Mouse (Mus musculus) urinary bladder, adult 2 months (tissue): Measurements from ENCODE around the gene Lcn3. TPM values are rescaled to one million over a fixed set of nuclear protein-coding genes. Genes with fewer than 3 reads are reported as not detected.
"Not testable (repeated sequence)": the region's sequence is repeated elsewhere in the genome, so short reads cannot be mapped to it uniquely, and the experiment has no call there.

Source experiments
- DNase-seq: peaks from one replicate; pipeline ENCODE4 v3.0.0; 2022; ENCODE audit warnings: low spot score
- polyA plus RNA-seq: library from polyadenylated mRNA; depleted of rRNA; stranded (reverse); fragments of >200 nt; gene quantifications from 2 replicates; pipeline ENCODE4 v1.2.3, GENCODE M21; 2012; rRNA removed

Gene Lcn3
- polyA plus RNA-seq: not detected in 2 replicates

DNA sequence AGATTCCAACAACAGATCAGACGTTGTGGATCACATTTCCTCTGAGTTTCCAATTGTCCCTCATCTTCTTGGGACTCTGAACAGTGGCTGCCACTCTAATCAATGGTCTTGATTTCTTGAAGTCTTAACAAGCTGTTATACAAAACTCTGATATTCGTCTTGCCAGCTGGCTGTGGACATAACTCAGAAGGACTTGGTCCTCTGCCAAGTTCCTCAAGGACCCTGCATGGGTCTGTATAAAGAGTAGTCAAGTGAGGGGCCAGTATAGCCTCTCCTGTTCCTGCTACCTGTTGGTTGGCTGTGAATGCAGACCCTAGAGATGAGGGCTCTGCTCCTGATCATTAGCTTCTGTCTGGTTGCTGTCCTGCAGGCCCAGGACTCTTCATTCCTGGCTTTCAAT is at the start of gene Lcn3:
Gene Lcn3, plus strand, starts transcription at position 301 of the 400 bp plus-strand sequence.
- no peak for DNase-seq

DNA sequence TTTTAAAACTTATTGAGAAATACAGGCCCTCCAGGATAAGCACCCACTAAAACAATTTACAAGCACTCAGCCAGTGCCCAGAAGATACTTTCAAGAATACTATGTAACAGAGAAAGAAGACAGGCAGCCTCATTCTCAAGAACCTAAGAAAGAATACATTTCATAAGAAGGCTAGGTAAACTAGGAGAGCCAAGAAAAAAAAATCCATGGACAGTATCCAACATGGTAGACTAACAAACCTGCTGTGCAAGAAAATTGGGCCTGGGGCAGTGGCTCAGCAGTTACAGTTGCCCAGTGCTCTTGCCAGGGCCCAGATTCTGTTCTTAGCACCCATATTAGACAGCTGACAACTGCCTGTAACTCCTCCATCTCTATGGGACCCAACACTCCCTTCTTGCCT is 48.1 kb upstream of the Lcn3 start:
- no peak for DNase-seq

GRCm38 (mm10) chr2:25733199-25733930 is 32.0 kb upstream of the Lcn3 start:
- DNase-seq: no peak

- not testable (repeated sequence) for DNase-seq
Observed at GRCm38 (mm10) chr2:25736709-25737108, 28.7 kb upstream of the Lcn3 start, which contains the start of gene Obp2b. TSS of gene Obp2b (plus strand) at chr2:25737009.

DNA sequence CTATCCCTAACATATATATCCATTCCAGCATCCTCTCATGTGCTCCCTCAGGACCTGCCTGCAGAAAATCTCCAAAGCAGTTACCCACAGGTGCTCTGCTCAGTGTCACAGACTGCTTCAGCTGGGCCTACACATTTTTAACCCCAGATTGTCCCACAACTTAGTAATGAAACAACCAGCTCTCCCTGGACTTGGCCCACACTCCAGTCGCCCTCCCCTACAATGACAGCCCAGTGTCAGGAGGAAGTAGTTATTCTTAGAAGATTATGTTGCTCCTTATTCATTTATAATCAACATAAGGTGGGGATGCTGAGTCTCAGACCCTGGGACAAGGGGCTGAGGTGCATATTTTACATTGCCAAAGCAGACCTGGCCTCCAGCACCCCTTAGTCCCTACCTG is 23.7 kb upstream of the Lcn3 start:
- no peak for DNase-seq

DNA sequence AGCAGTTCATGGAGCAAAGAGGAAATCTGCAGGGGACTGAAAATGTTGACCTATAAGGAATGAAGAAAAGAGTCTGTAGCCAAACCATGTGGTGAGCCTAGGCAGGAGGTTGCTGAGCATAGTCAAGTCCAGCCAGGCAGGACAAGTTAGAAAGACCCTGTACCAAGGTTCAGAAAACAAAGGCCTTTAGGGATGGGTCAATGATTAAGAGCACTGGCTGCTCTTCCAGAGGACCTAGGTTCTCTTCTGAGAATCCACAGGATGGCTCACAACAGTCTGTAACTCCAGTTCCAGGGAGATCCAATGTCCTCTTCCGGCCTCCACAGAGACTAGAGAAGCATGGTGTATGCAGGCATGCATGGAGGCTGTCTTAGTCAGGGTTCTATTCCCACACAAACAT is 11.2 kb upstream of the Lcn3 start:
- no peak for DNase-seq

GRCm38 (mm10) chr2:25758064-25758625 is 7.2 kb upstream of the Lcn3 start:
- DNase-seq: no peak

DNA sequence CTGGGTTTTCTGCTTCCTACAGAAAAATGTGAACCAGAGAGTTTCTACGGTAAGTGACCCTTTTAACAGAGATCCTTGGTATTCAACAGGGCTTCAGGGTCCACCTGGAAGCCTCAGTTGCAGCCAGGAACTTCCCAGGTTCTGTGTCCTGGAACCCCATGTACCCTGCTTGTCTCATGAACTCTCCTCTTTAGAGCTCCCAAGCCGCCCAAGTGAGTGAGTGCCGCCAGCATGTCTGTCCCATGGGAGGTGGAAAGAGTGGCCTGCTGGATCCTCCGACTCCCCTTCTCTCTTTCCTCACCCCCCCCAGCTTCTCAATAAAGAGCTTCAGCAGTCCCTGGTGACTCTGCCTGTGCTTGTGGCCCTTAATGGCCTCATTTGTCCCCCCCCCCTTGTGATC is 2.4 kb downstream of the Lcn3 start:
- DNase-seq: no peak

DNA sequence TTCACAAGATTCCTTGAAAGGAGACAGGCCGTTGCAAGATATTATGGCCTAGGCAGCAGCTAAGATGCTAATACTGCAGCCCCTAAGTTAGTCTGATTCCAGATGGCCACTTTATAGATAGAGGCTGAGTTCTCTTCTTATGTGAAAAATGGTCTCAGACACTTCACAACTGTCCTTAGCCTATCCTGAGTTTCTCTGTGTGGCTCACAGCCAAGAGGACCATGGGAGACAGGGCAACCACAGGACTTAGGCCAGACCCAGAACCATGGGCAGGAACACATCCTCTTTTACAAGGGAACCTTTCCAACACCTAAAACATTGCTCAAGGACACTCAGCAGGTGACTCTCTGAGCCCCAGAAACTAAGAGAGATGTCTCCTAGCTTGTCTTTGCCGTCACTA is 8.1 kb downstream of the Lcn3 start:
- DNase-seq: no peak

GRCm38 (mm10) chr2:25774640-25775039 is 9.3 kb downstream of the Lcn3 start:
- no peak for DNase-seq

GRCm38 (mm10) chr2:25775991-25776390 is 10.6 kb downstream of the Lcn3 start:
- no peak for DNase-seq

GRCm38 (mm10) chr2:25776717-25777116 is 11.3 kb downstream of the Lcn3 start, which contains the start of gene Lcn11:
TSS of gene Lcn11 (plus strand) at chr2:25777017.
- DNase-seq: no peak

GRCm38 (mm10) chr2:25779076-25779475 is 13.7 kb downstream of the Lcn3 start:
- DNase-seq: no peak

DNA sequence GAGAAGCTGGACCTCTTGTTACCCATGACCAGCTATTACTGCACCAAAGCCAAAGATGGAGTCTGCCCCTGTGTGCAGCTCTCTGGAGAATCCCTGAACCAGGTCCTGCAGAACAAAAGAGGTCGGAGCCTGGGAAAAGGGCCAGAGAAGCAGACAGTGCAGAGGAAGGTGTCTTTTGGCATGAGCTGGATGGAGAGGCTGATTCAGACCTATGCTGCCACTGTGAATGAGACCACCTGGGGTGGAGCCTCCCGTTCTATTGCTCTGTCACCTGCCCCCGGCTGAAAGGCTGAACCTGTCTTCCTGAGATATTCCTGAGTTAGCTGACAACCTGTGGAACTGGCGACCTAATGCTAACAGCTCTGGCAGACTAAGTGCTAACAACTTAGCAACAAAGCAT is 15.6 kb downstream of the Lcn3 start:
- no peak for DNase-seq

GRCm38 (mm10) chr2:25781957-25782356 is 16.6 kb downstream of the Lcn3 start, which contains the start of gene Gm13539:
TSS of gene Gm13539 (plus strand) at chr2:25782257.
- DNase-seq: no peak

DNA sequence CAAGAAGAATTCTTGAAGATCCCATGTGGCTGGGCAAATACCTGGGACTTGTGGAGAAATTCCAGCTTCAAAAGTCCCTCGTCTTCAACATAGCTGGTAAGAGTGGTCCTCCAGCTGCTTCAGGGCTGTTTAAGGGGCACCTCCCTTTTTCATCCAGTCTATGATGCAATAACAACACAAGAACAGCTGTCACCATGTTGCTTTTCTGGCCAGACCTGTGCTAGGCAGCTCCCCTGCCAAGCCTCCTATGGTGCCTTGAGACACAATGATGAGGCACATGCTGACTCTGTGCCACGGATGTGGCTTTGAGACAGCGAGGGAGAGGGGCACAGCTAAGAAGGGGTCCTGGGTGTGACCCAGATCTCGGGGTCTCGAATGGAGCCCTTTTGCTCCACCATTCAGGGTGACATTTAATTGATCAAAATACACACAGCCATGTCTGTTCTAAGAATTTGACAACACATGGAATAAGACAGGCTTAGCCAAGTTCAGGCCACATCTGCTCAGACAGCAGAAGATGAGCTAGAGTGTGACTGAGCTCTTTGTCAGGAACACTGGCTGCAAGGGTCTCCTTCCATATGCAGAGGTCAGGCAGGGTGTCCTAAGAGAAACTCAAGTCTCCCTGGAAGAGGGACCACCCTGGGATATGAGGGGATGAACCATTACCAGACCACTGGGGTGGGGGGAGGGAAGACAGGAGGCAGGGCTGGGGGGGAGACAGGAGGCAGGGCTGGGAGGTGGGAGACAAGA is 20.4 kb downstream of the Lcn3 start:
- no peak for DNase-seq

DNA sequence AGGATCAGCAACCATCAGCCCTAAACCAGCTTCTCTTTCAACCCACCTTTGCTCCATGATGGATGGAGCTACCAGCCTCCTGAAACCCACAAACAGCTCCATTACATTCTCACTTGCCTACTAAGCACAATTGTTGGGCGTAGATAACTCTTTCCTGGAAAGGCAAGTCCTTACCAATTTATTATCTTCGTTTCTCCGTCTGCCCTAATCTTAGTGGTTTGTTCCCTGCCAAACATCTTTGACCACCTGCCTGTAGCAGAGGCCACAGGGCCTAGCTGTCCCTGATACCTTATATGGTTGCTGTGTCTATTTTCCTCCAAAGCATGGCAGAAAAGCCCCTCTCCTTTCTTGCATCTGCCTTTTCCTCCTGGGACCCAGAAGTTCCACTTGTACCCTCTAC is 23.7 kb downstream of the Lcn3 start:
- DNase-seq: no peak

- DNase-seq: no peak
Observed at GRCm38 (mm10) chr2:25797635-25798034, 32.3 kb downstream of the Lcn3 start.

DNA sequence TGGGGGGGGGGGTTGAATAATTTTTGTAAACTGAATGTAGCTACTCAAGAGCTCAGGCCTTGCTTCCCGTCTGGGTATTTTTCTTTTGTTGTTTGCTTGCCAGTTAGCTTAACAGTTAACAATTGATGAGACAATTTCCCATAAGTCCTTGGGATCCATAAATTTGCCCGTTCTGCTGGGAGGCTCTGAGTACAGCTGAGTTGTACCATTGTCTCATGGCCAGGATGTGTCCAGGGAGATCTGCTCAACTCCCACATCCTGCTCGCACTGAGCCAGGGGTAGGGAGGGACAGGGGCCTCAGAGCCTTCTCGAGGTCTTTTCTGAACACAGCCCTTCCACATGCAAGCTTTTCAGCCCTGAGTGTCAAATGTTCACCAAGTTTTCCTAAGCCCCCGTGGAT is 32.7 kb downstream of the Lcn3 start:
- DNase-seq: no peak

GRCm38 (mm10) chr2:25811711-25812110 is 46.3 kb downstream of the Lcn3 start:
- no peak for DNase-seq

DNA sequence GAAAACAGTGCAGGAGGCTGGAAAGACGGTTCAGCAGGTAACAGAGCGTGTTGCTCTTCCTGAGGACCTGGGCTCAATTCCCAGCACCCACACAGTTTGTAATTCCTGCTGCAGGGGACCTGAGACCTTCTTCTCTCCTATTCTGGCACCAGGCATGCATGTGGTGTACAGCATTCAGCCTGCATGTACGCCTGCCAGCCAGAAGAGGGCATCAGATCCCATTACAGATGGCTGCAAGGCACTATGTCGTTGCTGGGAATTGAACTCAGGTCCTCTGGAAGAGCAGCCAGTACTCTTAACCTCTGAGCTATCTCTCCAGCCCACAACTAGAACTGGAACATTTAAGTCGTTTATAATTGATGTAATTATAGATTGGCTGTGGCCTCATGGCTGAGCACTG is 48.0 kb downstream of the Lcn3 start:
- DNase-seq: no peak

DNA sequence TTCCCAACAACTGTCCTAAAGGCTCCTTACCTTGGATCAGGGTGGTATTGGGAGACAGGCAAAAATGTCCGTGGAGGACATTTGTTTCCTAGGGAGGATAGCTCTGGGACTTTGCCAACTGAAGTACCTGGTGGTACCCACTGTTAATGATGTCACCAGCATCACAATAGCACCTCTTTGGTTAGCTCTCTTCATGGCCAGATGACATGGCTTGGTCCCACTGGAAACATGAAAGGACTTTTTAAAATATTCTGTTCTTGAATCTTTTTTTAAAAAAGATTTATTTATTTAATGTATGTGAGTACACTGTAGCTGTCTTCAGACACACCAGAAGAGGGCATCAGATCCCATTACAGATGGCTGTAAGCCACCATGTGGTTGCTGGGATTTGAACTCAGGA is 50.4 kb downstream of the Lcn3 start, which contains the start of gene Glt6d1:
Gene Glt6d1, minus strand, starts transcription at position 101 of the 400 bp plus-strand sequence.
- DNase-seq: not testable (repeated sequence)
